Mouse (Mus musculus) layer of hippocampus, postnatal 36 days (tissue): ENCODE results near the gene Grk1. TPM values are rescaled to one million over a fixed set of nuclear protein-coding genes. Genes with fewer than 3 reads are reported as not detected.

Experiments used
- total RNA-seq, 2 experiments: library from RNA; stranded (reverse); gene quantifications; 2 replicates each; pipeline ENCODE4 v1.2.3; 2021

Grk1 gene
- total RNA-seq, 2 experiments from 2014 or later, result not detected

Other genes starting within 250 kb of the Grk1 start
- gene Lamp1, start 245.9 kb upstream of the Grk1 start, total RNA-seq, result 100 to 1,000 TPM; 267 to 270 TPM
- 1 to 10 TPM; 3.2 to 3.4 TPM for gene Grtp1, start 204.5 kb upstream of the Grk1 start, total RNA-seq
- 1 to 10 TPM in 1 of 2 experiments, under 1 TPM in 1; 0.27 to 1.3 TPM for gene Adprhl1, start 150.9 kb upstream of the Grk1 start, total RNA-seq
- gene Dcun1d2, start 117.0 kb upstream of the Grk1 start, total RNA-seq, result 10 to 100 TPM; 37.2 to 38.9 TPM
- gene Tmco3, start 116.9 kb upstream of the Grk1 start, total RNA-seq, result 10 to 100 TPM; 41.4 to 45.0 TPM
- gene Tfdp1, start 66.3 kb upstream of the Grk1 start, total RNA-seq, result 10 to 100 TPM; 65.6 to 82.5 TPM
- gene Atp4b, start 8.3 kb upstream of the Grk1 start, total RNA-seq, result not detected
- 1 to 10 TPM; 4.4 to 5.1 TPM for gene Tmem255b, start 30.1 kb downstream of the Grk1 start, total RNA-seq
- 10 to 100 TPM; 81.3 to 85.0 TPM for gene Gas6, start 89.4 kb downstream of the Grk1 start, total RNA-seq
- gene 1700029H14Rik, start 157.4 kb downstream of the Grk1 start, total RNA-seq, result not detected